Mouse (Mus musculus) urinary bladder, postnatal 25 days (tissue): ENCODE results near the gene Emcn.

ENCODE experiments used
- DNase-seq: peaks from one replicate; pipeline ENCODE4 v3.0.0; 2022; ENCODE audit warnings: low spot score

The Emcn gene

DNA sequence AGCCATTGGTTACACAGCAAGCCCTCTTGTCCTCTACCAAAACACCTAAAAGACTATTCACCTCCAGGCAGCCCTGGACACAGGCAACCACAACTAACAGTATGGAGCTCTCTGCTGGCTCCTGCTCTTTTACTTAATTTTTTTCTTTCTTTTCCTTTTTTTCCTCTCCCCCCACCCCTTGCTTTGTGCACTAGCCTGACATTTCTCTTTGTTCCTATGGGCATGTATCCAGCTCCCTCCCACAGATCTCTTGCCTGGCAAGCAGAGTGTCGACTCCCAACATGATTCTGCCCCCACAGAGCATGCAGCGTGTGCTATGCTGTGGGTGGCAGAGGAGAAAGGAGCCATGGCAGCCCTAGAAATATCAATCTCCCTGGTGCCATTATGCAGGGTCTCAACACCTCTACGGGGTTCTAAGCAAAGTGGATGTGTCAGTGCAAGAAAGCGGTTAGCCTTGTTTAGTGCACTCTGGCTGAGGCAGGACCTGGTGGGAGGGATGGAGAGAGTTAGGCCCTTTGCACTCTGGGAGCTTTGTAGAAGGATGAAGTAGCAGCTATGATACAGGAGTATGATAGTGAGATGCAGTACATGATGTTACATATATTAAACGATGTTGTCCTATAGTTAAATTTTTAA, 74.7 kb downstream of the Emcn start:
- no peak for DNase-seq

DNA sequence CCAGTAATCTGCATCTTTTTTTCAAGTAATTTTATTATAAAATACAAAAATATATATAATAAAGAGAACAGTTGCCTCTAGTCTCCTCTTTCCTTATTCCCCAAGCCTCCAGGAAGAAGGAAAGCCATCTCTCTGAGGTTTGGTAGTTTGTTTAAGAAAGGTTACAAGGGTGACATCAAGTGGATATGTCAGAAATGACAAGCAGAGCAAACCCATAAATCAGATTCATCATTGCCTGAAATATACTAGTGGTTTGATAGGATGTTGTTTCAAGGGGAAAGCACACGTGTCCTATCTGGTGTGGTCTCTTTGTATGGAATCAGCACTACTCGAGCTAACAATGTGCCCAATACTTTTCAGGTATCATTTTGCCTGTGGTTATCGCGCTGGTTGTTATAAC, 77.8 kb downstream of the Emcn start:
- no peak for DNase-seq

DNA sequence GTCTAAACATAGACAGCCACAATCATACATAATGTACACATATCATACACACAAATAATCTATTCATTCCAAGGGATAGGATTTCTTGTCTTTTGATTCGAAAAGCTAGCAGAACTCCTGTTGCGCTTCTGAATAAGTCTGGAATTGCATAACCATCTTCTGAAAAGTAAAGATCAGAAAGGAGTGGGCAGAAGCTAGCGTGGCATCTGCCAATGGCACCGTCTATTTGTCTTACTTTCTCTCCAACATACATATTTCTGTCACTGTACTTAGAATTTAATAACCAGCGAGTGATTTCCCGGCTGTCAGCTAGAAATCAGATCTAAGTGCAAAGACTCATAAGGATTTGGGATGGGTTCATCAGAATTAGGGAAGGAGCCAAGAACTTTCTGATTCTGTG, 88.6 kb downstream of the Emcn start:
- no peak for DNase-seq

- DNase-seq = no peak
Measured at GRCm38 (mm10) chr3:137464902-137465629, 124.2 kb downstream of the Emcn start.

DNA sequence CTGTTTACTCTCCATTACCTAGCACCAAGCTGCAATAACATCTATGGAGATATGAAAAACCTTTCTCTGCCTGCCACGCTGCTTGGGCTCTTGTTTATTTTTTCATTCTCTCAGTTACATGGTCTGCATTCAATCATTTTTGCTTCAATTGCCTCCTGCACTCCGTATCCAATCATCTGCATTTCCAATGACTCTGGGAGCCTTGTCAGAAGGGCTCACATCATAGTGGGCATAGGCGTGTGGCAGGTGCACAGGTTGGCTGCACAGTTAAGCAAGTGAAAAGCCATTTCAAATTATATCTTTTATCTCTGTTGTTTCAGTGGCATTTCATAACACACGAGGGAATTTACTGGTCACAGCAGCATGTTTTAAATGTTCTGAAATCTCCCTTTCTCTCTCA, 125.1 kb downstream of the Emcn start:
- DNase-seq = no peak

DNA sequence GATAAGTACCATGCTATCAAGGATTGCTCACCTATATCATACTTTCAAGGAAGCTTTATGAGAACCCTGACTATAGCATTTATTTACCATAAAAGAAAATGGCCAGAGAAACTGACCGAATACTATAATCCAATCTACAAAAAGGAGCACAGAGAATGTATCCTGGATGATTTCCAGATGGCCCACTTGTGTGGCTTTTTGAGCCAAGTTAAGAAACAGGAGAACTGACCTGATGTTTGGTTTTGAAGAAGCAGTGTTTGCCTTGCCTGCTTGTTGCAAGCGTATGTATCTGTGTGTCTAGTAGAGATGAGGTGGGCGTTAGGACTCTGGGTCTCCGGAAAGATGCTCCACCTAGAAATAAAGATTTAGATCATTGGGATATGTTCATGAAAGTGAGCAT, 125.9 kb downstream of the Emcn start:
- no peak for DNase-seq

DNA sequence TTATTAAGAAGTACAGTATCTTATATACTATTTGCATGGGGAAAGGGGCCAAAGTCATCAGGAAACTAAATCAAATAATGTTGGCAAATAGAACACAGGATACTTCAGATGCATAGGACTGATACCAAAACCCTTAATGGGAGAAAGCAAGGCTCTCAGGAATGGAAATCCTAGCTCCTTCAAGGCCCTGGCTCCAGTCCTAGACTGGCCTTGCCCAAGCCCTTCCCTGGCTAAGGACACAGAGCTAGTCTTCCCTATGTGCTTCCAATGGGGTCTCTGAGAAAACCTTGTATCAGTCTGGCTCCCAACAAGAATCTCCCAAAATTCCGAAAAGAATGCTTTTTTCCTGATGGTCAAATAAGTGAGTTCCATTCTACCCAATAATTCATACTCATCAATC, 126.5 kb downstream of the Emcn start:
- DNase-seq = no peak

GRCm38 (mm10) chr3:137472145-137472544, 131.3 kb downstream of the Emcn start:
- DNase-seq = no peak

DNA sequence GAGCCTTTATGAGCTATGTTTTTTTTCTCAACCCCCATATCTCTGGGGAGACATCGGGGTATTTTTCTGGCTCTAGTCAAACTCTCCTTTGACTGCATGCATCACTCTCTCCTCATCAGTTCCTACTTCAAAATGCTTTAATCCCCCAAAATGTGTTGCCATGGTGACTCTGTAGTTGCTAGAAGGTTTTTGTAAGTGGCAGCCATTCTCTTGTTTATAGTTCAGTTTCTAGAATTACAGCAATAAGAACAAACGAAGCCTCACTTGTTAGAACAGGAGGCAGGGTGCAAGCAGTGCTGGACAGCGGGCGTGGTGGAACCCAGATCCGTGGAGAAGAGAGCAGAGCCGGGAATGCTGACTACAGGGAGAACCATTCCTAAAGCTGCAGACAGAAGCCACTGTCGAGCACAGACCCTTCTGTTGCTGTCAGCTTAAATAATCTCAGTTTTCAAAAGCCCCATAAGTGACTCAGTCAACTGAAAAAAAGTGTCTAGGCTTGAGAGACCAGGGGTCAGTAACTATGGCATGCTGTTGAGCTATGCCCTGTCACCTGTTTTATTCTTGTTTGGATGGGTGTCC, 139.0 kb downstream of the Emcn start:
- no peak for DNase-seq

- DNase-seq = no peak
Measured at GRCm38 (mm10) chr3:137481157-137481556, 140.3 kb downstream of the Emcn start.
